Mouse (Mus musculus) forebrain, embryonic 16.5 days (tissue): ENCODE results near the gene Arhgap25. TPM values are rescaled to one million over a fixed set of nuclear protein-coding genes. Genes with fewer than 3 reads are reported as not detected.

ENCODE experiments used
- ATAC-seq: fragments of 200-750 bp; cut with Nextera tagmentation; 2 replicates; pipeline ENCODE4 v1.8.0; 2017; ENCODE audit warnings: mild to moderate bottlenecking, moderate library complexity
- H3K27ac ChIP-seq: fragments of 300-500 bp; sonication (generic); 2 replicates; pipeline ENCODE4 v1.5.1; 2014; ENCODE audit warnings: low read length, control low read depth
- H3K27me3 ChIP-seq: fragments of 300-500 bp; sonication (generic); replicated peaks from 2 replicates; pipeline ENCODE4 v1.6.1; 2014; ENCODE audit warnings: low read length; ENCODE audit not compliant: control insufficient read depth, insufficient read depth
- H3K36me3 ChIP-seq: fragments of 300-500 bp; sonication (generic); 2 replicates; pipeline ENCODE4 v1.6.1; 2014; ENCODE audit not compliant: control insufficient read depth, insufficient read depth
- H3K4me1 ChIP-seq: fragments of 300-500 bp; sonication (generic); replicated peaks from 2 replicates; pipeline ENCODE4 v1.6.1; 2014; ENCODE audit warnings: low read length; ENCODE audit not compliant: control insufficient read depth, insufficient read depth
- H3K4me2 ChIP-seq: fragments of 300-500 bp; sonication (generic); 2 replicates; pipeline ENCODE4 v1.6.1; 2014; ENCODE audit warnings: mild to moderate bottlenecking, low read length, control low read depth
- H3K4me3 ChIP-seq: fragments of 300-500 bp; sonication (generic); replicated peaks from 2 replicates; pipeline ENCODE4 v1.5.1; 2014; ENCODE audit warnings: mild to moderate bottlenecking, low read length, control low read depth
- H3K9ac ChIP-seq: fragments of 300-500 bp; sonication (generic); replicated peaks from 2 replicates; pipeline ENCODE4 v1.6.1; 2014; ENCODE audit warnings: low read depth, low read length, control low read depth
- H3K9me3 ChIP-seq: fragments of 300-500 bp; sonication (generic); 2 replicates; pipeline ENCODE4 v1.6.1; 2016; ENCODE audit warnings: low read length; ENCODE audit not compliant: control insufficient read depth
- WGBS: fragments of 180-500 bp; shearing (Covaris S2); extraction: QIAGEN DNeasy Blood & Tissue Kit; methylation state at CpG from one replicate; pipeline ENCODE4 v1.1.7; 2014; 5-methylcytosine and 5-hydroxymethylcytosine counted together
- polyA plus RNA-seq: library from polyadenylated mRNA; unstranded; fragments of >200 nt; fragmentation: Nextera tagmentation; extraction: Ambion mirVana; gene quantifications from 2 replicates; pipeline ENCODE4 v1.2.1, GENCODE M21; 2015

The Arhgap25 gene
- polyA plus RNA-seq, 1 experiment from 2014 or later = 2.2 TPM

- Histone ChIP-seq H3K27ac (no peak overlapping the region), H3K9me3 (no peaks in the 10 kb centered on the region), H3K4me1 (no peaks in the 10 kb centered on the region), H3K36me3 (no peaks in the 10 kb centered on the region), H3K27me3 (no peaks in the 10 kb centered on the region), H3K4me3 (no peak overlapping the region), H3K4me2 (no peak overlapping the region), H3K9ac (no peak overlapping the region)
- 74% methylated on average over 12 of the region's 12 CpGs for WGBS
- no peak for ATAC-seq
Observed at GRCm38 (mm10) chr6:87513046-87513767, 19.9 kb downstream of the Arhgap25 start.

- H3K4me3 ChIP-seq = no peak overlapping the region
- no peak overlapping the region for H3K27ac ChIP-seq
- H3K4me2 ChIP-seq = no peak overlapping the region
- no peaks in the 10 kb centered on the region for H3K27me3 ChIP-seq
- H3K9me3 ChIP-seq = no peaks in the 10 kb centered on the region
- no peaks in the 10 kb centered on the region for H3K4me1 ChIP-seq
- H3K36me3 ChIP-seq = no peaks in the 10 kb centered on the region
- ATAC-seq = no peak
- WGBS = 85% methylated on average over 4 of the region's 4 CpGs
- no peak overlapping the region for H3K9ac ChIP-seq
Observed at GRCm38 (mm10) chr6:87510999-87511398, 22.1 kb downstream of the Arhgap25 start.

DNA sequence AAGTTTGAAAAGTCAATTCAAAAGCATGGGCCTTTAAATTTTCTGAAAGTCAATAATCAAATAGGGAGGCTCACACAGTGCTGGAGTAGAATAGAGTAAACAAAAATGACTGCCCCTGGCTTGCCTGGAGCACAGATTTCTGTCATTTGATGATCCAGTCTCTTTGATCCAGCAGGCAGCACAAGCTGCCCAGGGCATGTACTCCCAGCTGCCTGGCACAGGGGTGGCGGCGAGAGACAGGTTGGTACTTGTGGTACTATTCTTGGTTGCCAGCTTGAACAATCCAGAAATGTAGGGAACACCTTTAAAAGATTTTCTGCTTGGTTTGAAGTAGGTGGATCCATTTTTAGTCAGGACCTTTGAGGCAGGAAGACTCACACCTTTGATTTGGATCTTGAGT is 23.3 kb downstream of the Arhgap25 start:
- H3K27me3 ChIP-seq = no peaks in the 10 kb centered on the region

DNA sequence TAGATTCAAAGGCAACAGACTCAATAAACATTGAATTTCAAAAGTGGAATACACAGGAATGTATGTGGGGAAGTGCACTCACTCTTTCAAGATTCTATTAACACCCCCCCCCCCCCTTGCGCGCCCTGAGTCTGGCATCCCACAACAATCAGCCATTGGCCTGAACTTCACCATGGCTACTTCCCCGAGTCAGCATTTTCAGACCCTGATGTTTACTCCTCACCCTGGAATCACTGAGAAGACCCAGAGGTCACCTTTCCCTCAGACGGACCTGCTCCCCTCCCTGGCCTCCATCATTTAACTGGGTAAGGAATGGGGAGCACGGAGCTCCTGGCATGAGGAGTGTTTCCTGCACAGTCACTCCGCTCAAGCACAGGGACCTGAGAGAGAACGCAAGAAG is 28.2 kb downstream of the Arhgap25 start:
- Histone ChIP-seq H3K9ac (no peak overlapping the region), H3K36me3 (no peaks in the 10 kb centered on the region), H3K4me1 (no peaks in the 10 kb centered on the region), H3K27me3 (no peaks in the 10 kb centered on the region), H3K27ac (no peak overlapping the region), H3K4me3 (no peak overlapping the region), H3K9me3 (no peaks in the 10 kb centered on the region), H3K4me2 (no peak overlapping the region)
- 74% methylated on average over 7 of the region's 7 CpGs for WGBS
- ATAC-seq = no peak

More for the DNA sequence above, 23.3 kb downstream of the Arhgap25 start:
- ATAC-seq = no peak
- Histone ChIP-seq H3K4me3 (no peak overlapping the region), H3K36me3 (no peaks in the 10 kb centered on the region), H3K9ac (no peak overlapping the region), H3K9me3 (no peaks in the 10 kb centered on the region), H3K4me2 (no peak overlapping the region), H3K27ac (no peak overlapping the region), H3K4me1 (no peaks in the 10 kb centered on the region)
- WGBS = 87% methylated on average over 2 of the region's 2 CpGs

GRCm38 (mm10) chr6:87503976-87504375 is 29.1 kb downstream of the Arhgap25 start:
- no peak overlapping the region for H3K4me2 ChIP-seq
- no peaks in the 10 kb centered on the region for H3K27me3 ChIP-seq
- no peaks in the 10 kb centered on the region for H3K9me3 ChIP-seq
- H3K4me3 ChIP-seq = no peak overlapping the region
- no peak overlapping the region for H3K9ac ChIP-seq
- H3K4me1 ChIP-seq = no peaks in the 10 kb centered on the region
- 54% methylated on average over 5 of the region's 5 CpGs for WGBS
- H3K36me3 ChIP-seq = no peaks in the 10 kb centered on the region
- H3K27ac ChIP-seq = no peak overlapping the region
- ATAC-seq = no peak

GRCm38 (mm10) chr6:87503536-87503935 is 29.5 kb downstream of the Arhgap25 start:
- no peak overlapping the region for H3K27ac ChIP-seq
- H3K4me2 ChIP-seq = no peak overlapping the region
- H3K9ac ChIP-seq = no peak overlapping the region
- no peaks in the 10 kb centered on the region for H3K36me3 ChIP-seq
- no peak overlapping the region for H3K4me3 ChIP-seq
- H3K9me3 ChIP-seq = no peaks in the 10 kb centered on the region
- 91% methylated on average over 1 of the region's 1 CpGs for WGBS
- H3K27me3 ChIP-seq = no peaks in the 10 kb centered on the region
- H3K4me1 ChIP-seq = no peaks in the 10 kb centered on the region
- ATAC-seq = no peak

- Histone ChIP-seq H3K9me3 (no peaks in the 10 kb centered on the region), H3K4me3 (no peak overlapping the region), H3K27me3 (no peaks in the 10 kb centered on the region), H3K9ac (no peak overlapping the region), H3K4me1 (no peaks in the 10 kb centered on the region), H3K27ac (no peak overlapping the region), H3K36me3 (no peaks in the 10 kb centered on the region), H3K4me2 (no peak overlapping the region)
- WGBS = 87% methylated on average over 10 of the region's 10 CpGs
- ATAC-seq = no peak
Observed at GRCm38 (mm10) chr6:87502831-87503286, 30.2 kb downstream of the Arhgap25 start.

DNA sequence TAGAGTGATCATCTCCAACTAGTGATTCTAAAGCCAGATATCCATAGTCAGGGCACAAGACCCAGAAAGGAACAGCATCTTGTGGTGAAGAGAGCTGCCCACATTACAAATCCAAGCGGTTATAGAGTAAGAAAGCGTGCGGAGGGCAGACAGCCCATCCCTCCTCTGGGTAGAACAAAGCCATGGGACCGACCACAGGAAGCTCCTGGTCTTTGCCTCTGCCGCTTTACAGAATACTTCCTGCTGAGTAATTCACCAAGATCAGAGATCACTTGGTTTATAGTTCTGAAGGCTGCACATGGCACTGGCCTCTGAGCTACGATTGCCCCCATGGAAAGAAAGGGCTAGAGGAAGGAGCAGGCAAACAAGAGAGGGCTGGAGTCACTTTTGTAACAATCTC is 30.6 kb downstream of the Arhgap25 start:
- 51% methylated on average over 6 of the region's 6 CpGs for WGBS
- Histone ChIP-seq H3K27ac (no peak overlapping the region), H3K36me3 (no peaks in the 10 kb centered on the region), H3K4me3 (no peak overlapping the region), H3K4me2 (no peak overlapping the region), H3K27me3 (no peaks in the 10 kb centered on the region), H3K9ac (no peak overlapping the region), H3K4me1 (no peaks in the 10 kb centered on the region), H3K9me3 (no peaks in the 10 kb centered on the region)
- ATAC-seq = no peak

DNA sequence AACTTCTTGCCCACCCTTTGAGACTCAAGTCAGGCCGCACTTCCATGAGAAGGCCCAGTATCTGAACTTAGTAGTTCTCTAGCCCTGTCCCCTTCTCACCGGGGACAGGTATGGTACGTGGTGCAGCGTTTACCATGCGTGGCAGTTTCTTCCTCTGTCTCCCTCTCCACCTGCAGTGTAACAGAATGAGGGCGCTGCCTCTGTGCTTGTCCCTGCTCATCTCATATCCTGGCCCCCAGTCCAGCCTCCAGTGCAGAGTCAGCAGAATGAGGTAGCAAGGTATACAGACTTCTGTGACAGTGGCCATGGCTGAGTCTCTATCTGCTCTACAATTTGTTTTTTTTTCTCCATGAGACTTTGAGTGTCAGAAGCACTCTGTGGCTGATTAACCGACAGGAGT is 32.4 kb downstream of the Arhgap25 start:
- no peaks in the 10 kb centered on the region for H3K27me3 ChIP-seq
- 87% methylated on average over 7 of the region's 7 CpGs for WGBS

DNA sequence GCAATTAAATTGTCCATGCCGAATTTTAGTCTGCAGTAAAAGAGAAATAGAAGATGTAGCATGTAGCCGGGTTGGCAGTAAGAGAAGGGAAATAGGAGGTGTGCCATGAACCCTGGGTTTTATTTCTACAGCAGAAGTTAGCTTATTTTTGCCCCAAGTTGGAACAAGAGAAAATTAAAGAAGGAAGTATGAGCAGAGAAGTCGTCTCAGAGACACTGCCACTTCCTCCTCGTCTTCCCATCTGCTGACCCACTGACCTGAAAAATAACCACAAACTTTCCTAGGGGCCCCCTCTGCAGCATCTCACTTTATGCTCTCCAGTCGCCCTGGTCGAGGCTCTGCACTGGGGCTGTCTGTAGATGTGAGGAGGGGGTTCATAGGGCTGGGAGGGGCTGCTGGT is 33.3 kb downstream of the Arhgap25 start:
- no peak overlapping the region for H3K27ac ChIP-seq
- WGBS = 77% methylated on average over 6 of the region's 6 CpGs
- no peaks in the 10 kb centered on the region for H3K4me1 ChIP-seq

More for the DNA sequence above, 32.4 kb downstream of the Arhgap25 start:
- no peaks in the 10 kb centered on the region for H3K36me3 ChIP-seq
- H3K4me1 ChIP-seq = no peaks in the 10 kb centered on the region
- no peak overlapping the region for H3K9ac ChIP-seq
- no peak overlapping the region for H3K27ac ChIP-seq
- H3K9me3 ChIP-seq = no peaks in the 10 kb centered on the region
- H3K4me2 ChIP-seq = no peak overlapping the region
- ATAC-seq = no peak
- no peak overlapping the region for H3K4me3 ChIP-seq

More for the DNA sequence above, 33.3 kb downstream of the Arhgap25 start:
- Histone ChIP-seq H3K4me3 (no peak overlapping the region), H3K9me3 (no peaks in the 10 kb centered on the region), H3K4me2 (no peak overlapping the region), H3K9ac (no peak overlapping the region), H3K27me3 (no peaks in the 10 kb centered on the region), H3K36me3 (no peaks in the 10 kb centered on the region)
- ATAC-seq = no peak
